Mouse (Mus musculus): ENCODE results near the gene Slc43a3. TPM values are rescaled to one million over a fixed set of nuclear protein-coding genes. Genes with fewer than 3 reads are reported as not detected.
"Not testable (repeated sequence)": the region's sequence is repeated elsewhere in the genome, so short reads cannot be mapped to it uniquely, and the experiment has no call there.

Slc43a3 gene
- total RNA-seq (2022) = 1 to 10 TPM in 3 of 4 experiments, not detected in 1; 1.1 to 3.1 (median 2.1) TPM

DNA sequence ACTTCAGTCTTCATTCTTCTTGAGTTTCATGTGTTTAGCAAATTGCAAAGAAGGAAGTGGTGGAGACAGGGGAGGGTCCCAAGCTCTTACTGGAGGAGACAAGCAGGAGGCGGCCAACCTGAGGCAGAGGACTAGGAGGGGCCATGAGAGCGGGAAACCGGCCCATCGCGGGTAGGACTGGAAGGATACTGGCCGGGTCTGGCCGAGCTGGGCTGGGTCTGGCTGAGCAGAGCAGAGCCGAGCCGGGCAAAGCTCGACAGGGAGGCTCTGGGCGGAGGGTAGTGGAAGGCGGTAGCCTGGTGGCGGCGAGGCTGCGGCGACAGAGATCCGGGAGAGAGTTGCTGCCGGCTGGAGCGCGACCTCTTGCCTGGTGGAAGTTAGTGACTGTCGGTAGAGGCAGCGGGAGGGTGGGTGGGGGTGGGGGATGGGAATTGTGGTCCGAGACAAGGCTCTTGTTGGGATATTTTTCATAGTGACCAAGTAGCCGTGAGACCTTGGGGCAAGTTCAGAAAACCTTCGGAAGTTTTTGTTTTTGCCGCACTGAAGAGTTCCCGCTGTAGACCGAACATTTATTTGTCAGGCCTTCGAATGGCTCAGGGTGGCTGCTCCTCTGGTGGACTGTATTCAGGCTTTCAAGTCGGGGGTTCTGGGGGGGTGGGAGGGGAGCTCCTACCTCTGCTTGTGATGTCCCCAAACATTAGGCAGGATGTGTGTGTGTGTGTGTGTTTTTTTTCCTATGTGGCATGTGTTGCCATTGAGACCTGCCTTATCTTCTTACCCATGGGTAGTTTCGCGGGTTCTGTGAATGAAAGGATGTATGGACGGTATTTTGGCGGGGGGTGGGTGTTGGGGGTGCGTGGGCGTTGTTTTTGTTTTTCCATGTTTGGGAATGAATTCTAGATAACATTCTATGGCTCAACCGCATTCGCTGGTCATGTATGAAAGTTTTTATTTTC lies at the start of gene Slc43a3:
Gene Slc43a3, plus strand, starts transcription at position 106 of the 956 bp plus-strand sequence.
- no peak for DNase-seq (ENCODE audit: low spot score in 2 of 2)

DNA sequence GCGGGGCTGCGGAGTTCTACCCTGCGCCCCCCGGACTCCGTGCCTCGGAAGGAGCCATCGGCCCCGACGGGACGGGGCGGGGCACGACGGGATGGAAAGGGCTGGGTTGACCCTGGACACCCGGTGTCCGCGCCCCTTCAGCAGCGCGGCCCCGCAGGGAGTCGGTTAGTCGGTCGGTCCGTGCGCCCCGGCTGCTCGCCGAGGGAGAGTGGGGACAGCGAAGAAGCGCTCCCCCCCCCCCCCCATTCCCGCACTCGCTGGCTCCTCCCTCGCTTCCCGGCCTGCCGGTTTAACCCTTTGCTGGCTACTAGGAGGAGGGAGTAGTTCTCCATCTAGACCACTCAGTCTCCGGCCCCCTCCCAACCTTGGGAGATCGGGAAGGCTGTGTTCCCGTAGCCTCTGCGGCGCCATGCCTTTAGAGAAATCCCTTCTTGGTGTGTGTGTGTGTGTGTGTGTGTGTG lies 49.5 kb upstream of the Slc43a3 start:
- DNase-seq (ENCODE audit: low spot score in 2 of 2) = no peak

DNA sequence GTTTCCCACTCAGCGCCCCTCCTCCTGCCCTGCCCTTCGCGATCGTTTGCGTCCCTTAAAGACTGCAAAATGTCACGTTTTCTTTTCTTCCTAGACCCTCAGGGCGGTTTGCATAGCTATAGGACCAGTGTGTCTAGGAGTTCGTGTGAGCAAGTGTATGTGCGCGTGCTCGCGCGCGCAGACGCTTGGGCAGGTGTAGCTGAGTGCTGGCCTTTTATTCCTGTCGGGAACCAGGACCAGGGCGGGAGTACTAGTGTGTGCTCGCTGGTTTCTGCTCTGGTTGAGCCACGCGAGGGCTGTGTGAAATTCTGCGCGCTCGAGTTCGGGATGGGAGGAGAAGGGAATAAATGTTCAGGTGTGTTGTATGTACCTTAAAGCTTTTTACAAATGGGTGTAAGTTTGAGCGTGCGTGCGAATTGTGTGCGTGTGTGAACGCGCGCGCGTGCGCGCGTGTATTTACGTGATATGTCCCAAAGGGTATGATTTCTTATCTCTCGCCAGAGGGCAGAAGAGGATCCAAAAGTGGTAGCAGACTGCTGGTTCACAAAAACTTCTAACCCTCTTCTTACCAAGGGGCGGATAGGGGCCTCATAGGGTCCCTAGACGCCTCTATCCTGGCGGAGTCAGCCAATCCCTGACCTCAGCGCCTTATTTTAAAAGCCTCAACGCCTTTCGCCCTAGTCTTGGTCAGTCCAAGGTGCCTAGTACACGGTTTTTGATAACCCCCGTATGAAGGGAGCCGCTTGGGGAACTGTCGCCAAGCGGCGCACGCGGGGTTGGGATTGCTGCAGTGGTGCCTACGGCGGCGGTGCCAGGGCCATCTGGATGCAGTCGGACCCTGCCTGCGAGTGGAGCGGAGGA lies 48.7 kb upstream of the Slc43a3 start:
- DNase-seq (ENCODE audit: low spot score in 2 of 2) = peak in 1 of 2 experiments; percentile 68

DNA sequence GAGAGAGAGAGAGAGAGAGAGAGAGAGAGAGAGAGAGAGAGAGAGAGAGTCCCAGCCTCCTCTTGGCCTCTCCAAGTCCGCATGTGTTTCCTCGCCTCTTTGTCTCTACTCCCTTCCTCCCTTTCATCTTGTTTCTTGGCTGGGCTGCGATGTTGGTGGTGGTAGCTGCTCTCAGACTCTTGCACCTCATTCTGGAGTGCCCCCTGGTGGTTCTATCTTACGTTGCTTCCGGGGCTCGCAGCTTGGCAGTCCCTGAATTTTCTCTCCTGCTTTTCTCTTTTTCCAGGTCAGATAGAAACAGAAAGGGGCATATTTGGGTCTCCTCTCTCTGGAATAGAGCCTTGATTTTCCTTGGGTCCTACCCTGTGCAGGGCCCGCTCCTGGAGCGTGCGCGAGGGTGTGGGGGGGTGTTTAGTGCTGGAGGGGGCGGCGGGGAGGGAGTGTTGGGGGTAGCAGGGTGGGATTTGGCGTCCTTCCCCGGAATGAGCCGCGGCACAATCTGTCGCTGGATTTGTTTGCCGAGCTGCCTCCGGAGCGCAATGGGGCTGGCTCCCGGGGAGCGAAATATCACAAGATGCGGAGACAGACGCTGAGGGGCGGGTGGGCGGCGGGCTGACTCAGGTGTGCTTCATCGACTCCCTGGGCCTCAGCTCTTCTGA lies 47.6 kb upstream of the Slc43a3 start:
- peak; percentile 81 to 82 for DNase-seq (ENCODE audit: low spot score in 2 of 2)

DNA sequence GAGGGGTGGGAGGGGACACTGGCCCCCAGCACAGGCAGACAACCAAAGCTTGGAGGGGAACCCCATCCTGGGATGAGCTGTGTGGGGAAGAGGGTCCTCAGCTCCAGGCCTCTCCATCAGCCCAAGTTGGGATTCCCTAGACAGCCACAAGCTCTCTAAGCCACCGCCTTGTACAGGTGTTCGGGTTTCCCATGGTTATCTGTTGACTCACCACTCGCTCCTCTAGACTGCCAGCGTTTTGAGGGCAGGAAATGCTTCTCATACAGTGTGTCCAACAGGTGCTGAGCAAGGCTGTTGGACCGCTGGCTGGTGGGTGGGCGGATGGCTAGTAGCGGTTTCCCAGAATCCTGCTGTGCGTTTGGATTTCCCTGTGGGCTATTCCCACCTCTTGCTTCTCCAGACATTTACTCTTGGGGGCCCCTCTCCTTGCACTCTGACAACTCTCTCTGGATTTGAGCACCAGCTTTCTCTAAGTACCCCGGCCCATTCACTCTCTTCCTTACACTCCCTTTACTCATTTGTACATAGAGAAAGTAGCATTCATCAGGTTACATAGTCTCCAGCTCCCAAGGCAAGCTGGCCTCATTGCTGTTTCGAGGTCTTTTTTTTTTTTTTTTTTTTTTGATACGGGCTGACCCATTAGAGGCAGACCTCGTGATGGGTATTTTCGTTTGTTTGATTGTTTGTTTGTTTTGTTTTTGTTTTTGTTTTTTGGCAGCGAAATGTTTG lies 46.9 kb upstream of the Slc43a3 start:
- peak; percentile 51 to 55 for DNase-seq (ENCODE audit: low spot score in 2 of 2)

DNA sequence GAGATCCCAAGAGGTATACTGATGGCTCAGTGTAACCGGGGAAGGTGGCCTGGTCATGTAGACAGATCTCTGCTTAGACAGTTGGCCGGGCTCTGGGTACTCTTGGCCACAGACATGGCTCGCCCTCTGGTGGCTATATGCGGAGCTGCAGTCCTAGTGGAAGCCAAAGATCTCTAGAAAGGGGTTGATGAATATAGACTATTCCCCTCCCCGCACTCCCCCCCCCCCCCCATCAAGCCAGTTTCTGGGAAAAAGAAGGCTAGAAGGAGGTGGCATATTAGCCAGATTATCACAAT lies 46.4 kb upstream of the Slc43a3 start:
- peak in 1 of 2 experiments; percentile 82 for DNase-seq (ENCODE audit: low spot score in 2 of 2)

DNA sequence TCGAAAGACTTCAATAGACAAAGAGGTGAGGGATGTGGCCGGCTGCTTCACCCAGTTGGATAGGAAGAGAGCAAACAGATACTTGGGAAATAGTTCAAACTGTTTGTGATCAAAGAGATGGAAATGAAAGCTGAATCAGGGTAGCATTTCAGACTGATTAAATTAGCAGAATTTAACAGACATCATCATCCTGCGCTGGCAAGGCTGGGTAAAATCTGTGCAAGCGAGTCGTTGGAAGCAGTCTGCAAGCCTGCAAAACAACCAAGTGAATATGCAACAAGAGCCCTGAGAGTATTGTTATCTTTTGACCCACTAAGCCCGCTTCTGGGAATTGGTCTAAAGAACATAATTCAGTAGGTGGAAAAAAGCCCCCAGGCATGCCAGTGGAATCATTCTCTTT lies 43.0 kb upstream of the Slc43a3 start:
- DNase-seq (ENCODE audit: low spot score in 2 of 2) = peak in 1 of 2 experiments; percentile 51

DNA sequence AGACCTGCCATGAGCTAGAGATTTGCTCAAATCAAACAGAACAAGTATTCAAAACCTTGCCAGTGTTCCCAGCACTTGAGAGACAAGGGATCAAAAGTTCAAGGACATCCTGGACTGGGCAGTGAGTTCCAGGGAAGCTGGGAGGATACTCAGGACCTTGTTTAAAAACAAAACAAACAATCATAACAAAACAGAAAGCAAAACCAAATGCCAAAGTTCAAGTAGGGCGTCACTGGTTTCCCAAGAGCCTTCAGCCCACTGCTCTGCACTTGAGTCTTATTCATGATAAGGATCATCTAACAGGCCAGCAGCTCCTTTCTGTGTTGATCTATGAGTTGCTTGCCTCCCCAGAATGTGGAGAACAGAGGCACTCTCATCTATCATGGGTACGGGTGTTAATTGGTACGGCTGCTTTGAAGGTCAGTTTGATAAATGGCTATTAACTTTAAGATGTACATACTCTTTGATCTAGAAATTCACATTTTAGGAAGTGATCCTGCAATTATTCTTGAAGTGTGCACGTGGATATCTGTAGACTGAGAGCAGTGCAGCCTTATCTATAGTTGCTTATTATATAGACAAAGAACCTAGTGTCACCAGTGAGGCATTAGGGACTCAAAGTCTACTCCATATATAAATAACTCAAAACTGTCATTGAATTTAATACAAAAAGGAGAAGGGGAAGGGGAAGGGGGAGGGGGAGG lies 40.7 kb upstream of the Slc43a3 start:
- no peak for DNase-seq (ENCODE audit: low spot score in 2 of 2)

DNA sequence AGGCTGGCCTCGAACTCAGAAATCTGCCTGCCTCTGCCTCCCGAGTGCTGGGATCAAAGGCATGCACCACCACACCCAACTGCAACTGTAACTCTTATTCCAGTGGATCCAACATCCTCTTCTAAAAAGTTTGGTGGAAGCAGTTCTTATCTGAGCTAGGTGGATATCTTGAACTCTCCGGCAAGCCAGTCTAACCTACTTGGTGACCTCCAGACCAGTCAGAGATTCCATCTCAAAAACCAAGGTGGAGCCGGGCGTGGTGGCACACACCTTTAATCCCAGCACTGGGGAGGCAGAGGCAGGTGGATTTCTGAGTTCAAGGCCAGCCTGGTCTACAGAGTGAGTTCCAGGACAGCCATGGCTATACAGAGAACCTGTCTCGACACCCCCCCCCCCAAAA lies 39.7 kb upstream of the Slc43a3 start:
- not testable (repeated sequence) for DNase-seq (ENCODE audit: low spot score in 2 of 2)

DNA sequence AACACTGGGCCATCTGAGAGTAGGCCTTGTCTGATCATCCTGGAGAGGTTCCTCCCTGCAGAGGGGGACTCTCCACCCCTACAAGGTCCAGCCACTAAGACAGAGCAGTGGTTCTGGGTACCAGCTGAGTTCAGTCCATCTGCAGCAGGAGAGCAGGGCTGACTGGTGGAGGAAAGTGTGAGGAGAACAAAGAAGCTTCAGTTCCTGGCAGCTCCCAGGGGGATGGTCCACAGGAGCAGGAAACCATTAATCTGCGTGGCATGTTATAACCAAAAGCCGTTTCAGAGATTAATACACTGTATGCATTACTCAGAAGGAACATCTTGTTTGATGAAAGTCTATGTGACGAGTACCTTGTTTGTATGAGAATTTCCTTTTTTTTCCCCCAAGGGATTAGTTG lies 23.7 kb upstream of the Slc43a3 start:
- no peak for DNase-seq (ENCODE audit: low spot score in 2 of 2)

DNA sequence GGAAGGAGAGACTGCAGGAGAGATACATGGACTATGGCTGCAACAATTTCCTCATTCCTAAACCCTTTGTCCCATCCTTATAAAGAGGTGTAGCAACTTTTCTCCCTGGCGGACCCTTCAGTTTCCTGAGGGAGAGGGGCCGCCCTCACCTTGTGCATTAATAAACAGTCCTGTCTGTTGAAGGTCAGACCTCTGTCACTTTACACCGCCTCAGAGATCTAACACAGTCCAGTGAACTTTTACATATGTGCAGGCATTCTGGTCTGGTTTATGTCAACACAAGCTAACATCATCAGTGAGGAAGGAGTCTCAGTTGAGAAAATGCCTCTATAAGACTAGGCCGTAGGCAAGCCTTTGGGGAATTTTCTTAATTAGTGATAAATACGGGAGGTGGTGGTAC lies 22.5 kb upstream of the Slc43a3 start:
- DNase-seq (ENCODE audit: low spot score in 2 of 2) = no peak

DNA sequence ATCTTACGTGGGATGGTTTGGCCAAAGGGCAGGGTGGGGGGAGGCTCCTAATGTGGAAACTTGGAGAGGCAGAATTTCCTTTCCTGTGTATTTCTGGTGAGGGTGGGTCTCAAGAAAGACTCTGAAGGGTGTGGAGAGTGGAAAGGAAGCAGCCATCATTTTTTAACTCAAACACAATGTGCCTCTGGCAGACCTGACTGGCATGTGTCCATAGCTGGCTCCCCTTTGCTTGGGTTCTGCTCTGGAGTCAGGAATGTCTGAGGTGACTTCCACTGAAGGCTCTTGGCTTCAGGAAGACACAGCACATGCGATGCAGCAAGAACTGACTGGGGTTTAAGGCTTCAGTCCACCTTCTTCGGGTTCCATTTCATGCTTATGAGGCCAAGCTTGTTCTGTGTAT lies 21.0 kb upstream of the Slc43a3 start:
- DNase-seq (ENCODE audit: low spot score in 2 of 2) = no peak

DNA sequence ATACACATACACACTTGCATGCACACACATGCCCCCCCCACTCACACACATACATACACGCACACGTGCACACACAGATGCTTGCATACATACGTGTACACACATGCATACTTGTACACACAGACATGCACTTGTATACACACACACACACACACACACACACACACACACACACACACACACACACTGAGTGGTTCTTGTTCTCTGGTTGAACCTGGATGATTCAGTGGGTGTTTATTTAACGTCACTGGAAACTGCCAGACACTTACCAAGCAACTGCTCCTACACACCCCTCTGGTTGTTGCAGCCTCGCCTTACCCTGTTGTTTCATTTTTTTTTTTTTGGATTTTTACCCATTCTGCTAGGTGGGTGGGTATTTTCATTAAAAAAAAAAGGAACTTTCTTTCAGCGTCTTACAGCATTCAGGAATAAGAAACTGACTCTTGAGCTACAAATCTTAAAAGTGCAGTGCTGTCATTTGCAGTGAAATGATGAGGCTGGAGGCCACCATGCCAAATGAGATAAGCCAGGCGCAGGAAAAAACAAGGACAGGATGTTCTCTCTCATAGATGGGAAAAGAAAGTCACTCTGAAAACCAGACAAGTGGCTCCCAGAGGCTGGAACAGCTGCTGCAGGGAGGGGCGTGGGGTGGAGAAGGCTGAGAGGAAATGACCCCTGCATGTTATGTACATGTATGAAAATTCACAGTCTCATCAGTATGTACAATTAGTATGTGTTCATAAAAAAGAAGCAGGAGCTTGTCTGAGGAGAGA lies 19.6 kb upstream of the Slc43a3 start:
- DNase-seq (ENCODE audit: low spot score in 2 of 2) = no peak

DNA sequence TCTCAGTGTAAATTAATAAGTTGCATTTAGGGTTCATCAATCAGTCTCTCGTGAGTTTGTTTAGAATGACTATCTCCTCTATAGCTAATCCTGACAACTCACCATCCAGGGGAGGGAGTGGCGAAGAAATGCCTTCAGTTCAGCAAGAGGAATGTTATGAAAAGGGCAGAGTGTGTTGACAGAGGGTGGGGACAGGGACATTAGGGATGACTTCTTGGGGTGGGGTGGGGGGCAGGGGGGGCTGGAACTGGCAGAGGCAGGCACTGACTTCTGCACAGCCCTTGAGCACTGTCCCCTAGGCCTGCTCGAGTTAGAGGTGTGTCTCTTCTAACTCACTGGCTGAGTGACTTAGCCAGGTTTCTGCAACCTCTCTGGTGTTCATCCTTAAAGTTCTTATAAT lies 18.2 kb upstream of the Slc43a3 start:
- DNase-seq (ENCODE audit: low spot score in 2 of 2) = no peak

DNA sequence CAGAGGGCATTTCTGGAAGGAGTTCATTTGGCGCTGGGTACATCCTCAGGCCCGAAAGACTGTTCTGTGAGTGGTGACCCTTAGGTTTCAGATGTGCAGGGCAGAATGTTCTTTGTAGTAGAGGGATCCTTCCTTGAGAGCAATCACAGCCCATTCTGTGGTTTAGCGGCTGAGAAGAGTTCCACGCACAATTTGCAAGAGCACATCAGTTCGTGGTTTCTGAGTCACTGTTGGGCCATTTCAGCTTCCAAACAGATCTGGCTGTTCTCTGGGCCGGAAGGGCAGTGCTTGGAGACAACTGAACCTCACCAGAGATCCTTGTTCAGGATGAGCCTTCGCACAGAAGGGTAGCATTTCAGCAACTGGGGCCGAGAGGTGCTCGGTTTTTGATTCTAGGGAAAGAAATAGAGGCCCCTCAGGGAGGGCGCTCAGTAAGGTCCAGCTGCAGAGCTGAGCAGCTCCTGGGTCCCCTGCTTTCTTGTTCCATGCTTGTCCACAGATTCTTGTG lies 16.7 kb upstream of the Slc43a3 start:
- no peak for DNase-seq (ENCODE audit: low spot score in 2 of 2)

DNA sequence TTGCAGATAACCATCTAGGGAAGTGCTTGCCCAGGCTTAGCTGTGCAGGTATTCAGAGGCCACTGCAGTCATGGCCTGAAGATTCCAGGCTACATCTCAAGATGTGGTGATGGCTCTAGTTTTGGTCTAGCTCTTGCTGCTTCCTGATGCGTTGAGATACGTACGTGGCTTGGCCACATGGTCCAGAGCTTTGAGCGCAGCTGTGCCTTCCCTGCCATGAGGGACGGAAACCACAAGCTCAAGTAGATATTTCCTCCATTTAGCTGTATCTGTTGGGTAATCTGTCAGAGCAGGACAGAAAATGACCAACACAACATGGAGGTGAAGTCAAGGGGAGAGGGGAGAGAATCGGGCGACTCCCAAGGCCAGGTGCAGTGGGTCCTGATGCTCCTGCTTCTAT lies 6.2 kb upstream of the Slc43a3 start:
- DNase-seq (ENCODE audit: low spot score in 2 of 2) = no peak

DNA sequence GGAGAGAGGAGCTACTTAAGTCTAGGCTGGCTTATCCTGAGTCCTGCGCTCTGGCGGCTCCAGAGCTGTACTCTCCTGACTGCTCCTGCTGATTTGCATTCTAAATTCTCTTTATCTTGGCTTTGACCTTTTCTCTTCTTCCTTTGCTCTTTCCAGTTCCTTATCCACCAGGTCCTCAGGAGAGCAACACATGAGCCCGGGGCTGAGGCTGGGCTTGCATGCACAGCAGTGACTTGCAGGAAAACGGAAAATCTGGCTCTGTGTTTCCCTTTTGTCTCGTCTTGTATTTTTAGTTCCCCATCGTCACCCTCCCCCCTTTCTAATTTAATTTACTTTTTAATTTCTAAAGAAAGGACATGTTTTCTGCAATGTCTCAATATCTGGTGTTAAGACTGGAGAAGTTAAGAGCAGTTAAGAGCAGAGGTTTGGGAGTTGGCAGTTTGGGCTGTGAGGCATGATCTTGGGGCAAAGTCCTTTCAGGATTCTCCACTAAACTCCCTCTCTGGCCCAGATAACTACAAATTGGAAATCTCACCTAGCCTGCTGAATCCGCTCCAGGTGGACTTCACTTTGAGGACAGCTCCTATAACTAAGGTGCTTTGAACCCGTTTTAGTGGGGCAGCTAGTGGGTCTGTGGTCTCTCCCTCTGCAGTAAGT lies 2.3 kb upstream of the Slc43a3 start:
- DNase-seq (ENCODE audit: low spot score in 2 of 2) = no peak

DNA sequence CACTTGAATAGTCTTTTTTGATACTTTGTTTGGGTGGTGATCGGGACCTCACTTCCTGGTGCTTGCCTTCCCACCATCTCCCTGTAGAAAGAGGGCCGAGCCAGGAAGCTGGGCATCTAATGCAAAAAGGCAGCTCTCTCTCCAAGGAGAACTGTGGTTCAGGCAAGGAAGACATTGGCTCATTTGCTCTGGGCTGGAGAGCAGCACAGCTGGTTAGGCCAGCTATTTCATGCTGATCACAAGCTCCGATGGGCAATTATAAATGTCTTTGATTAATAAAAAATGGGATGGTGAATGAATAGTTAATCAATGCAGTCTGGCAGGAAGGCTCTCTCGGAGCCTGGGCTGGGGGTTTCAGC lies 1.8 kb upstream of the Slc43a3 start:
- DNase-seq (ENCODE audit: low spot score in 2 of 2) = no peak

DNA sequence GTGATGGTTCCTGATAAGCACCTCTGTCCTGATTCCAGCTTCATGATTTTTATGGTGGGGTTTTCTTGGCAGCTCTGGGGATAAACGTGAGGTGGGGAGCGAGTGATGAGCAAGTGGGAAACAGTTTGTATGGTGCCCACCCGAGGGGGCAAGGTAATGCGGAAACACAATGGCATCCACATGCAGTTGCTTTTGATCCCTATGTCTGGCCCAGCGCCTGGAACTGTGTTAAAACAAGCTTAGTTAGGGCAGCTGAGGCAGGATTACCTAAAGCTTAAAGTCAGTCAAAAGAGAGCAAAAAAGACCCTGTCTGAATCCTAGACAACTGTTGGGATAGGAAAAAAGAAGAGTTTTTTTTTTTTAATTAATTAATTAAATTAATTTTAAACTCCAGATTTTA lies 1.3 kb upstream of the Slc43a3 start:
- no peak for DNase-seq (ENCODE audit: low spot score in 2 of 2)

Measured in layer of hippocampus, adult 8-10 months (tissue).